Mouse (Mus musculus) CH12.LX (cell line): ENCODE measurements around the gene Gfy. TPM values are rescaled to one million over a fixed set of nuclear protein-coding genes. Genes with fewer than 3 reads are reported as not detected.

Experiments used
- DNase-seq: peaks from one replicate; pipeline ENCODE4 v3.0.0-alpha.2; 2013; ENCODE audit errors: extremely low read depth
- H3K27ac ChIP-seq: 2 replicates; pipeline ENCODE4 v1.5.1; 2012; ENCODE audit warnings: low read depth, mild to moderate bottlenecking, control low read depth, moderate library complexity; ENCODE audit not compliant: insufficient read depth
- H3K27me3 ChIP-seq: replicated peaks from 2 replicates; pipeline ENCODE3; 2012; ENCODE audit warnings: inconsistent platforms
- H3K36me3 ChIP-seq, 2 experiments: replicated peaks in 1 of 2; 2 replicates each; pipeline versions ENCODE3 to v1.6.1; 2012; ENCODE audit warnings: inconsistent platforms in 1 of 2, low read length in 1 of 2, mild to moderate bottlenecking in 1 of 2, mixed read lengths in 1 of 2, moderate library complexity in 1 of 2; ENCODE audit not compliant: control insufficient read depth in 1 of 2, insufficient read depth in 1 of 2
- H3K4me1 ChIP-seq, 2 experiments: 2 replicates each; pipeline ENCODE4 v1.6.1; 2012; ENCODE audit warnings: inconsistent platforms in 1 of 2, moderate library complexity in 1 of 2; ENCODE audit not compliant: insufficient read depth in 2 of 2, control insufficient read depth in 1 of 2
- H3K4me2 ChIP-seq: 2 replicates; pipeline ENCODE4 v1.6.1; 2012; ENCODE audit warnings: low read depth, mild to moderate bottlenecking, control low read depth; ENCODE audit not compliant: poor library complexity, insufficient read depth, severe bottlenecking
- H3K4me3 ChIP-seq, 3 experiments: fragments of 150-350 bp in 1 of 3; sonication (generic) in 1 of 3; replicated peaks in 1 of 3; 2 replicates each; pipeline versions ENCODE3 to v1.5.1; 2011 to 2012; ENCODE audit warnings: low read depth in 2 of 3, low read length in 2 of 3, mild to moderate bottlenecking in 2 of 3, moderate library complexity in 2 of 3, control low read depth in 1 of 3, improper control_type of control experiment in 1 of 3, inconsistent platforms in 1 of 3, mixed read lengths in 1 of 3; ENCODE audit not compliant: poor library complexity in 1 of 3
- H3K79me2 ChIP-seq: replicated peaks from 2 replicates; pipeline ENCODE4 v1.6.1; 2012; ENCODE audit warnings: mild to moderate bottlenecking, moderate library complexity; ENCODE audit not compliant: control insufficient read depth, poor library complexity, insufficient read depth, severe bottlenecking; ENCODE audit errors: extremely low read depth
- H3K9ac ChIP-seq: 2 replicates; pipeline ENCODE4 v1.6.1; 2012; ENCODE audit warnings: low read depth, mild to moderate bottlenecking, control low read depth, moderate library complexity; ENCODE audit not compliant: insufficient read depth
- H3K9me3 ChIP-seq: replicated peaks from 2 replicates; pipeline ENCODE3; 2012; ENCODE audit warnings: low read length, inconsistent platforms, mixed read lengths
- CHD2 ChIP-seq: IDR thresholded peaks from 2 replicates; pipeline ENCODE4 v1.6.1; 2011; ENCODE audit warnings: low read length, improper control_type of control experiment
- ELF1 ChIP-seq: IDR thresholded peaks from 2 replicates; pipeline ENCODE4 v1.6.1; 2014; ENCODE audit warnings: low read depth, mild to moderate bottlenecking, inconsistent platforms, low read length, improper control_type of control experiment
- EP300 ChIP-seq: IDR thresholded peaks from 2 replicates; pipeline ENCODE4 v1.6.1; 2011; ENCODE audit warnings: low read length, improper control_type of control experiment
- ETS1 ChIP-seq: conservative IDR thresholded peaks from 2 replicates; pipeline ENCODE4 v1.6.1; 2012; ENCODE audit warnings: low read depth, mild to moderate bottlenecking, inconsistent platforms, low read length, improper control_type of control experiment, moderate library complexity
- GABPA ChIP-seq: IDR thresholded peaks from 2 replicates; pipeline ENCODE4 v1.6.1; 2012; ENCODE audit warnings: low read depth, low read length, improper control_type of control experiment, inconsistent platforms; ENCODE audit not compliant: insufficient replicate concordance
- IRF4 ChIP-seq: IDR thresholded peaks from 2 replicates; pipeline ENCODE4 v1.6.1; 2014; ENCODE audit warnings: low read depth, mild to moderate bottlenecking, inconsistent platforms, low read length, improper control_type of control experiment
- JUN ChIP-seq: IDR thresholded peaks from 2 replicates; pipeline ENCODE4 v1.6.1; 2011; ENCODE audit warnings: low read depth, mild to moderate bottlenecking, low read length, improper control_type of control experiment, moderate library complexity; ENCODE audit not compliant: insufficient read depth
- KAT2A ChIP-seq: IDR thresholded peaks from 2 replicates; pipeline ENCODE4 v1.6.1; 2012; ENCODE audit warnings: low read length, improper control_type of control experiment, inconsistent platforms; ENCODE audit not compliant: insufficient replicate concordance
- MAFK ChIP-seq: IDR thresholded peaks from 2 replicates; pipeline ENCODE4 v1.6.1; 2011; ENCODE audit warnings: low read length, improper control_type of control experiment; ENCODE audit not compliant: insufficient replicate concordance
- MEF2A ChIP-seq: IDR thresholded peaks from 2 replicates; pipeline ENCODE4 v1.6.1; 2014; ENCODE audit warnings: low read depth, mild to moderate bottlenecking, inconsistent platforms, low read length, improper control_type of control experiment, borderline replicate concordance
- MXI1 ChIP-seq: IDR thresholded peaks from 2 replicates; pipeline ENCODE4 v1.6.1; 2011; ENCODE audit warnings: mild to moderate bottlenecking, low read depth, low read length, improper control_type of control experiment
- NRF1 ChIP-seq: IDR thresholded peaks from 2 replicates; pipeline ENCODE4 v1.6.1; 2014; ENCODE audit warnings: low read depth, mild to moderate bottlenecking, inconsistent platforms, low read length, improper control_type of control experiment, moderate library complexity
- POLR2A ChIP-seq: IDR thresholded peaks from 2 replicates; pipeline ENCODE4 v1.6.1; 2011; ENCODE audit warnings: low read depth, mild to moderate bottlenecking, improper control_type of control experiment, low read length
- RCOR1 ChIP-seq: conservative IDR thresholded peaks from 2 replicates; pipeline ENCODE4 v1.6.1; 2012; ENCODE audit warnings: low read depth, mild to moderate bottlenecking, inconsistent platforms, low read length, improper control_type of control experiment
- TBP ChIP-seq: conservative IDR thresholded peaks from 2 replicates; pipeline ENCODE4 v1.6.1; 2011; ENCODE audit warnings: low read depth, low read length, improper control_type of control experiment
- TCF12 ChIP-seq: IDR thresholded peaks from 2 replicates; pipeline ENCODE4 v1.6.1; 2014; ENCODE audit warnings: low read depth, mild to moderate bottlenecking, inconsistent platforms, low read length, improper control_type of control experiment
- dilution Hi-C: fragments of 300-500 bp; cut with MboI; formaldehyde crosslinking; loops from 2 replicates; pipeline ENCODE4 v1.14.3; 2020; ENCODE audit warnings: low sequenced_read_pairs; ENCODE audit not compliant: extremely low pct_unique_long_range_greater_than_20kb, extremely low pct_ligation_motif_present
- in situ Hi-C: fragments of 300-500 bp; cut with MboI; formaldehyde crosslinking; loops from 3 replicates; pipeline ENCODE4 v1.14.3; 2019; ENCODE audit warnings: low sequenced_read_pairs, low pct_ligation_motif_present, low pct_unique_long_range_greater_than_20kb, mixed read lengths
- polyA plus RNA-seq: library from polyadenylated mRNA; unstranded; fragments of >175 nt; gene quantifications from 2 replicates; pipeline ENCODE4 v1.2.1, GENCODE M21; 2012; ENCODE audit warnings: low read depth; ENCODE audit not compliant: insufficient read length
- total RNA-seq, 2 experiments: library from RNA; depleted of rRNA; stranded (reverse); fragments of 300-350 nt in 1 of 2; fragments of >200 nt in 1 of 2; gene quantifications; 2 replicates each; pipeline ENCODE4 v1.2.3; 2012 to 2014

The Gfy gene
- total and polyA plus RNA-seq, 3 experiments, result not detected

- no peaks in the 10 kb centered on the region for H3K27me3 ChIP-seq
- dilution Hi-C loops (no loop called here), in situ Hi-C loops (no loop called here)
- H3K4me3 ChIP-seq, result no peak overlapping the region
- no peaks in the 10 kb centered on the region for H3K79me2 ChIP-seq
- H3K9me3 ChIP-seq, result peaks cover 7% of the 10 kb centered on the region
- no peak overlapping the region for H3K9ac ChIP-seq
- H3K4me2 ChIP-seq, result no peak overlapping the region
- H3K4me1 ChIP-seq, result peaks cover 15 to 52% of the 10 kb centered on the region in 2 experiments
- H3K36me3 ChIP-seq, result peaks cover 0 to 9% of the 10 kb centered on the region in 2 experiments
- no peak overlapping the region for H3K27ac ChIP-seq
- DNase-seq, result no peak
- TF ChIP-seq ELF1, result no peak
- no peak for TF ChIP-seq CHD2
- no peak for TF ChIP-seq TBP
These were observed 45.5 kb upstream of the Gfy start for GRCm38 (mm10) chr7:45224826-45225225.

- Histone ChIP-seq H3K4me1 (peaks cover 18 to 56% of the 10 kb centered on the region in 2 experiments), H3K36me3 (peaks cover 0 to 2% of the 10 kb centered on the region in 2 experiments), H3K4me2 (peak overlapping the region; percentile 26; the same call in 1 of the 2 replicates), H3K9ac (no peak overlapping the region), H3K27me3 (no peaks in the 10 kb centered on the region), H3K9me3 (peaks cover 5% of the 10 kb centered on the region), H3K79me2 (no peaks in the 10 kb centered on the region), H3K27ac (no peak overlapping the region), H3K4me3 (no peak overlapping the region)
- peak; percentile 76 for DNase-seq
- dilution Hi-C loops, result no loop called here
- in situ Hi-C loops, result no loop called here
- TF ChIP-seq MAFK (0 out of 2 replicates have a peak, but pooled peaks have one; percentile 47), IRF4 (0 out of 2 replicates have a peak, but pooled peaks have one; percentile 16), MEF2A (no peak), POLR2A (no peak), JUN (no peak), TBP (0 out of 2 replicates have a peak, but pooled peaks have one; percentile 25), MXI1 (no peak), GABPA (no peak), ELF1 (no peak), ETS1 (peak; percentile 35), EP300 (peak; percentile 66; the same call in 1 of the 2 replicates), KAT2A (no peak), TCF12 (peak; percentile 75), NRF1 (0 out of 2 replicates have a peak, but pooled peaks have one; percentile 17), RCOR1 (no peak)
These were observed 42.3 kb upstream of the Gfy start for GRCm38 (mm10) chr7:45221680-45222079.
